Mouse (Mus musculus): ENCODE measurements around the gene Gadl1.

DNA sequence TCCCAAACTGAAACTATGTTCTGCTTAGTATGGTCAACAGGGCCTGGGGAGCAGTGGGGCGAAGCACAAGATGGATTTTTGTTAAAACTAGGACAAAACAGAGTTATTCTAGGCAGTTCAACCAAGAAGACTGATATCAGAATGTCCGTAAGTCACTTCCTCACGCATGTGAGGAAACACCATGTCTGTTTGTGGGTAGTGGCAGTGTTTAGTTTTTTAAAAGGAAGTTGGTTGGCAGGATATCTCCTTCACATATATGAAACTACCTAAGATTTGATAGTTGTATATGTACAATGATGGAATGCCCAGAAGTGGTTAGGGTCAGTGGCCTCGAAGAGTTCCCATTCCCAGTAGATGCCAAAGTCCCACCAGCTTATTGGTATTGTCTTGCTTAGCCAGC, 149.2 kb downstream of the Gadl1 start:
- TF ChIP-seq GATA1 (IDR thresholded peaks at IDR 0.05; ENCODE audit: borderline replicate concordance, low read length) (no peak), FLI1 (IDR thresholded peaks at IDR 0.05; ENCODE audit: low read length) (no peak)
